Mouse (Mus musculus) embryonic stem cell, embryonic (primary cell): ENCODE results near the gene Chmp4b.

ENCODE experiments used
- CTCF ChIA-PET, 4 experiments: fragments of 300-600 bp in 2 of 4; fragments of 350-600 bp in 2 of 4; sonication (Branson Sonifier 250); formaldehyde crosslinking; loops; one replicate each; lab custom pipeline; 2022; ENCODE audit warnings: inconsistent platforms in 2 of 4; lab: Charles Lee
- POLR2A ChIA-PET, 4 experiments: fragments of 300-600 bp in 2 of 4; fragments of 350-600 bp in 2 of 4; sonication (Branson Sonifier 250); formaldehyde crosslinking; loops; one replicate each; lab custom pipeline; 2022; ENCODE audit warnings: antibody characterized with exemption in 4 of 4, inconsistent platforms in 1 of 4; lab: Charles Lee

The Chmp4b gene

DNA sequence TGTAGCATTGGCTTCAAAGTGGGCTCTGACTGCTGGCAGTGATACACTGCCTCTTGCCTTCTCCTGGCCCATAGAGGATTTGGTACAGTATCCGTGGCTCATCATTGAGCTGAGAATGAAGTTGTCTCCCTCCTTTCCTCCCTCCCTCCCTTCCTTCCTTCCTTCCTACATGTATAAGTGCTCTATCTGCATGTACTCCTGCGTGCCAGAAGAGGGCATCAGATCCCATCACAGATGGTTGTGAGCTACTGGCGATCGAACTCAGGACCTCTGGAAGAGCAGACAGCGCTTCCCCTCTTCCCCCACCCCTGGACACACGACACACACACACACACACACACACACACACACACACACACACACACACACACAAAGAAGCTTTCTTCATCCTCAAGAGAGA lies 61.6 kb downstream of the Chmp4b start:
- POLR2A ChIA-PET = interaction anchor here (0.5 to 2.4 kb wide), 33 partner anchors 9 to 361 kb away, joined by 3 to 17 read pairs (median 4); partner anchors contain the start of genes Eif2s2 (in 2 of the 4), 4930519P11Rik (in 1 of the 4), Ahcy (in 1 of the 4) and Raly (in 1 of the 4)
- CTCF ChIA-PET = interaction anchor here (0.5 to 3.0 kb wide), 77 partner anchors 10 to 1111 kb away, joined by 3 to 39 read pairs (median 4); partner anchors contain the start of genes Dynlrb1 (in 1 of the 4), Pxmp4 (in 1 of the 4), Raly (in 1 of the 4) and Snta1 (in 1 of the 4)

- ChIA-PET POLR2A (interaction anchor here in 3 of 4 experiments (0.9 to 2.4 kb wide), 15 partner anchors 10 to 361 kb away, joined by 3 to 17 read pairs (median 6); partner anchors contain the start of genes Raly (in 2 of the 3), Ahcy (in 1 of the 3) and Eif2s2 (in 1 of the 3)), CTCF (interaction anchor here (0.5 to 3.0 kb wide), 36 partner anchors 9 to 671 kb away, joined by 3 to 39 read pairs (median 4); partner anchors contain the start of genes Dynlrb1 (in 1 of the 4), Raly (in 1 of the 4) and Snta1 (in 1 of the 4))
These were observed 62.5 kb downstream of the Chmp4b start for GRCm38 (mm10) chr2:154713964-154714363.

DNA sequence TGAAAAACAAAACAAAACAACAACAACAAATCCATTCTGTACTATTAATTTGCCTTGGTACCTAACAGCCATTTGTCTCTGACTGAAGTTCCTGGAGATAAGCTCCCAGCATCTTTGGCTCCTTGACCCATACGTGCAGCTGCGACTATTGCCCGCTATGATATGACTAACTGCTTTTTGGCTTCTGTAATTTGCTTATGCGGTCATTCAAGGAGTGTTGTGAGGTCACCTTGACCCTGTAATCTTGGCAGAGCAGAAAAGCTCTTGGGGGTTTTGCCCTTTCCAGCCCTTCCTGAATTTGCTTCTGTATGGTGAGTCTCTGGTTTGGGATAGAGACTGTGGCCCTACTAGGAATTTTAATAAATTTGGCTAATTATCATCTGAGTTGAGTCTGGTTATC lies 65.1 kb downstream of the Chmp4b start:
- POLR2A ChIA-PET = interaction anchor here in 2 of 4 experiments (0.5 to 1.9 kb wide), 4 partner anchors 40 to 176 kb away, joined by 3 to 5 read pairs (median 4); partner anchors contain the start of genes Chmp4b (in 1 of the 2) and Eif2s2 (in 1 of the 2)
- CTCF ChIA-PET = interaction anchor here in 2 of 4 experiments (0.6 to 1.3 kb wide), 3 partner anchors 39 kb away, joined by 3 to 4 read pairs (median 3); no protein-coding TSS in a partner anchor

- POLR2A ChIA-PET = interaction anchor here in 2 of 4 experiments (0.5 to 1.0 kb wide), 3 partner anchors 40 to 76 kb away, joined by 3 to 5 read pairs (median 3); partner anchors contain the start of gene Chmp4b (in 1 of the 2)
- CTCF ChIA-PET = interaction anchor here in 2 of 4 experiments (0.6 to 1.3 kb wide), 3 partner anchors 38 to 40 kb away, joined by 3 to 4 read pairs (median 3); no protein-coding TSS in a partner anchor
These were observed 65.6 kb downstream of the Chmp4b start for GRCm38 (mm10) chr2:154717081-154717480.

DNA sequence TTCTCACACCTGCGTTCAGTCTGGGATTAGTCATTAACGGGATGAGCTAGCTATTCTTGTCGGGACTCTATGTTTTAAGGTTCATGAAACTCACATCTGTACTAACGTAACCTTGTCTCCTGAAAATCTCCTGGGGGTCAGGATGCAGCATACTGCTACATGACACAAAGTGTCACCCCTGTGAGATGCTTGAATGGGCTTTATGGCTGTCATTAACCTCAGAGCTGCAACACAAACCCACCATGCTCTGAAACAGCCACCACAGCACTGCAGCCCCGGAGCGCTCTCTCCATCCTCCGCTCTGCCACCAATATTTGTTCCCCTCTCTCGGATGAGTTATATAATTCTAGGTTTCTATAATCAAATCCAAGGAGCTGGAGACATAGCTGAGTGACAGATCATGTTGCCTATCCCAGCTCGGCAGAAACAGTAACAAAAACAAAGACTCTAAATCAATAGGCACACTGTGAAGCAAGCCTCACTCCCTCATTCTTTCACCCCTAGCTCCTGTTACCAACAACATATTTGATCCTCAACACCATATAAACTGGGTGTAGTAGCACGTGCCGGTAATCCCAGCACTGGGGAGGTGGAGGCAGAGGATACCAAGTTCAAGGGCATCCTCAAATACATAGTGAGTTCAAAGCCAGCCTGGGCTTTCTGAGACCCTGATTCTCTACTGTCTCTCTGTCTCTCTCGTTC lies 67.5 kb downstream of the Chmp4b start:
- POLR2A ChIA-PET = interaction anchor here in 2 of 4 experiments (0.6 to 1.5 kb wide), 3 partner anchors 224 to 351 kb away, joined by 3 to 4 read pairs (median 3); no protein-coding TSS in a partner anchor
- CTCF ChIA-PET = no interaction called here

DNA sequence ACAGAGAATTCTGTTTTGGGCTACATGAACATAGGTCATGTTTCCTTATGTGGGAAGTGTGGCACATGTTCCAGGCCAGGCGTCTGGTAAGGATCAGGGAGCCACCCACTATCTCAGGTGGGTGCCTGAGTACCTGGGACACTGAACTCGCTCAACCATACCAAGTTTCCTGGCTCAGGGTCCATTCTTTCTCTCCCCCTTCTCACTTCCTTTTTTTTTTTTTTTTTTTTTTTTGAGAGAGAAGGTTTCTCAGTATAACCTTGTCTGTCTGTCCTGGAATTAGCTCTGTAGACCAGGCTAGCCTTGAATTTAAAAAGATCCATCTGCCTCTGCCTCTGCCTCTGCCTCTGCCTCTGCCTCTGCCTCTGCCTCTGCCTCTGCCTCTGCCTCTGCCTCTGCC lies 68.8 kb downstream of the Chmp4b start:
- ChIA-PET CTCF (interaction anchor here in 1 of 4 experiments (0.8 kb wide), 1 partner anchor 36 kb away, joined by 3 read pairs; no protein-coding TSS in a partner anchor), POLR2A (interaction anchor here in 1 of 4 experiments (1.5 to 1.6 kb wide), 2 partner anchors 12 to 294 kb away, joined by 3 to 4 read pairs; no protein-coding TSS in a partner anchor)

- POLR2A ChIA-PET = interaction anchor here in 3 of 4 experiments (0.8 to 3.5 kb wide), 18 partner anchors 10 to 162 kb away, joined by 3 to 17 read pairs (median 4); partner anchors contain the start of genes Raly (in 3 of the 3) and Pxmp4 (in 1 of the 3)
- CTCF ChIA-PET = interaction anchor here (1.1 to 2.6 kb wide), 8 partner anchors 10 to 32 kb away, joined by 3 to 22 read pairs (median 5); no protein-coding TSS in a partner anchor
These were observed 72.0 kb downstream of the Chmp4b start for GRCm38 (mm10) chr2:154723473-154723872.

GRCm38 (mm10) chr2:154729737-154730136 lies 78.2 kb downstream of the Chmp4b start:
- CTCF ChIA-PET = no interaction called here
- POLR2A ChIA-PET = interaction anchor here in 1 of 4 experiments (1.3 kb wide), 2 partner anchors 11 to 13 kb away, joined by 3 to 4 read pairs; no protein-coding TSS in a partner anchor

DNA sequence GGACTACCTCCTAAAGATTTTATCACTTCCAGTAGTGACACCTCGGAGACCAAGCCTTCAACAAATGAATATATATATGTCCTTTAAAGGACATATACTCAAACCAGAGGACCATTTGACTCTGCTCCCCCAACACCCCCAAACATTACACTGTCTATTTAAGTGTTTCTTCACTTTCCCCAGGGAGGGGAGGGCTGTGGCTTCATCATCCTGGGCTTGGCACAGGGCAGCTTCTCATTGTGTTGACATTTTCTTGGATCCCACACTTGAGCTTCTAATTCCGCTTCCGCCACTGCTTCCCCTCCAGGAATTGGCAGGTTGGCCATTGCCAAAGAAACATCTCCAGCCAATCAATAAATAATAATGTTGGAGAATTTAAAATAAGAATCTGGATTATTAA lies 79.3 kb downstream of the Chmp4b start:
- POLR2A ChIA-PET = interaction anchor here in 1 of 4 experiments (1.3 to 2.2 kb wide), 4 partner anchors 10 to 53 kb away, joined by 3 to 8 read pairs (median 4); no protein-coding TSS in a partner anchor
- CTCF ChIA-PET = no interaction called here

DNA sequence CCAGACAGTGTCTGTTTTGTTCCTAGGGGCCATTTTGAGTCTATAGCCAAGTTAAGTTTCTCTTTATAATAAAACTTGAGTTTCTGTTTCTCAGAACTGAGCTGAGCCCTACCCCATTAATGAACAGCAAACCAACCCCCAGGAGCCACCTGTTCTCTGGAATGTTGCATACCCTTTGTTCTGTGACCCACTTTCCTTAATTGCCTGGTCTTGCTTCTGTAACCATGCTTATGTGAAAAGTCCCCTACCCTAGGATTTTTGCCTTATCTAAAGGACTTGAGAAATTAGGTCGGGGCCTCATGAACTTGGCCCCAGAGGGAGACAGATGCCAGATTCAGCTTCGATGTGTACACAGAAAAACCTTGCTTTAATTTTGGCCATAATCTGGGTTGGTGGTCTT lies 80.4 kb downstream of the Chmp4b start:
- CTCF ChIA-PET = interaction anchor here in 1 of 4 experiments (0.8 to 1.2 kb wide), 2 partner anchors 24 to 29 kb away, joined by 3 to 4 read pairs; no protein-coding TSS in a partner anchor
- POLR2A ChIA-PET = interaction anchor here in 1 of 4 experiments (0.6 to 2.2 kb wide), 6 partner anchors 11 to 1016 kb away, joined by 3 to 8 read pairs (median 5); no protein-coding TSS in a partner anchor

- POLR2A ChIA-PET = interaction anchor here in 2 of 4 experiments (0.9 to 3.1 kb wide), 7 partner anchors 10 to 60 kb away, joined by 3 to 8 read pairs (median 5); partner anchors contain the start of gene Raly (in 1 of the 2)
These were observed 81.1 kb downstream of the Chmp4b start for GRCm38 (mm10) chr2:154732503-154733141.

GRCm38 (mm10) chr2:154734977-154735376 lies 83.5 kb downstream of the Chmp4b start:
- ChIA-PET POLR2A (interaction anchor here in 3 of 4 experiments (0.6 to 3.1 kb wide), 8 partner anchors 10 to 158 kb away, joined by 3 to 8 read pairs (median 6); partner anchors contain the start of genes Eif2s2 (in 1 of the 3) and Raly (in 1 of the 3)), CTCF (interaction anchor here (0.6 to 1.3 kb wide), 11 partner anchors 15 to 549 kb away, joined by 3 to 4 read pairs (median 3); no protein-coding TSS in a partner anchor)

More at GRCm38 (mm10) chr2:154732503-154733141, 81.1 kb downstream of the Chmp4b start:
- CTCF ChIA-PET = interaction anchor here in 2 of 4 experiments (0.6 to 1.2 kb wide), 3 partner anchors 23 to 83 kb away, joined by 3 to 5 read pairs (median 4); no protein-coding TSS in a partner anchor

GRCm38 (mm10) chr2:154735416-154735815 lies 83.9 kb downstream of the Chmp4b start:
- ChIA-PET CTCF (interaction anchor here (0.6 to 1.3 kb wide), 7 partner anchors 15 to 550 kb away, joined by 3 to 4 read pairs (median 3); no protein-coding TSS in a partner anchor), POLR2A (interaction anchor here in 3 of 4 experiments (0.6 to 3.1 kb wide), 11 partner anchors 10 to 157 kb away, joined by 3 to 8 read pairs (median 5); partner anchors contain the start of genes Eif2s2 (in 1 of the 3) and Raly (in 1 of the 3))

- ChIA-PET CTCF (interaction anchor here in 2 of 4 experiments (1.1 kb wide), 2 partner anchors 20 to 25 kb away, joined by 4 read pairs; no protein-coding TSS in a partner anchor), POLR2A (interaction anchor here in 1 of 4 experiments (0.5 to 1.5 kb wide), 5 partner anchors 20 to 157 kb away, joined by 3 to 8 read pairs (median 5); partner anchors contain the start of gene Eif2s2)
These were observed 84.5 kb downstream of the Chmp4b start for GRCm38 (mm10) chr2:154735986-154736385.

GRCm38 (mm10) chr2:154738621-154739020 lies 87.1 kb downstream of the Chmp4b start:
- CTCF ChIA-PET = interaction anchor here in 2 of 4 experiments (0.8 to 1.3 kb wide), 3 partner anchors 17 to 25 kb away, joined by 3 read pairs; no protein-coding TSS in a partner anchor
- POLR2A ChIA-PET = interaction anchor here in 1 of 4 experiments (0.6 to 1.3 kb wide), 2 partner anchors 43 to 1999 kb away, joined by 3 read pairs; no protein-coding TSS in a partner anchor
